Mouse (Mus musculus): ENCODE data around the gene Hspbp1. TPM values are rescaled to one million over a fixed set of nuclear protein-coding genes. Genes with fewer than 3 reads are reported as not detected.

Hspbp1 gene
- polyA plus RNA-seq, 2 experiments = 28.2 to 56.7 TPM

DNA sequence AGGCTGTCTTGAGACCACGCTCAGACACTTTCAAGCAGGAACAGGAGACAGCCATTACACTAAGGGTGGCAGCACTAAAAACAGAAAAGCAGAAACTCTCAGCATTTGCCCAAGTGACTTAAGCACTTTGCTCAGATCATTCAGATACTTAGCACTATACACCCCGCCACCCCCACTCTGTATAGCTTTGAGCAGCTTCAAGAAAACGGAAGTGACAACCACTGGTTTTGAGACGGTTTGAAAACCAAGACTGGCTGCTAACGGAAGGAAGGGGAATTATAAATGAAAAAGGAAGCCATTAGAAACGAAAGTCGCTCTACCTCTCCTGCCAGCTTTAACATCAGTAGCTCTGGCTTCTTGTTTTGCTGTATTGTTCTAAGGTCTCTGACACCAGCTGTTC, 31.1 kb downstream of the Hspbp1 start:
- no peaks in the 10 kb centered on the region for H3K27me3 ChIP-seq (ENCODE audit: control insufficient read depth, insufficient read depth, low read length)
- H3K36me3 ChIP-seq (replicated peaks; ENCODE audit: control insufficient read depth, insufficient read depth, low read depth) = peaks cover 8% of the 10 kb centered on the region
- WGBS (ENCODE audit: insufficient replicate concordance) = 26% methylated on average over 7 of the region's 7 CpGs
- peak overlapping the region; percentile 40; the same call in 1 of the 2 replicates for H3K9ac ChIP-seq (replicated peaks)
- H3K4me2 ChIP-seq (ENCODE audit: low read depth) = peak overlapping the region; percentile 99
- ATAC-seq (ENCODE audit: insufficient read depth) (no peak), DNase-seq (ENCODE audit: low read depth in 3 of 3, low spot score in 3 of 3) (no peak)
- TF ChIP-seq CTCF (IDR thresholded peaks at IDR 0.05; ENCODE audit: low read depth) (no peak), EP300 (IDR thresholded peaks at IDR 0.05; ENCODE audit: low read depth) (no peak)
- H3K9me3 ChIP-seq (ENCODE audit: control insufficient read depth, low read length) = no peaks in the 10 kb centered on the region
- peak overlapping the region; percentile 51; the same call in 1 of the 2 replicates for H3K27ac ChIP-seq
- 0 out of 4 replicates have a peak overlapping the region, but pooled peaks of 1 of the 2 experiments have one; percentile 12 for H3K4me3 ChIP-seq (ENCODE audit: insufficient read depth in 1 of 2, low read depth in 2 of 2, low read length in 2 of 2)
- peaks cover 33 to 39% of the 10 kb centered on the region in 2 experiments for H3K4me1 ChIP-seq (replicated peaks; ENCODE audit: control insufficient read depth in 2 of 2, insufficient read depth in 2 of 2, low read length in 1 of 2)

DNA sequence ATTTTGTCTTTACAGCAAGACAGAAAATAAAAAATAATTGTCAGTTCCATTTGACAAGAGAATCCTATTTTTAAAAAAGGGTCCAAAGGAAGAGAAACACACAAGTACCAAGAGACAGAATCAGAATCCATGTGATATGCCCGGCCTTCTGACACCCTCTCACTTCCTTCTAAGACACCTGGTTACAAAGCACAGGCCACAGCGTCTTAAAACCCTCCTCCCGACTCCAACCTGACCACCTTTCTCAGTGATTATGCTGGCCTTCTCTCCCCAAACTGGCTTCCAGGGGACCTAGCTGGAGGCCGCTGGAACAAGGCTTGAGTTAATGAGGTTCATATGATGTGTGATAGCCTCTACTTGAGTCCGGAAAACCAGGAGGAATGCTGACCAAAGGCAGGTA, 31.5 kb downstream of the Hspbp1 start:
- Histone ChIP-seq H3K4me2 (ENCODE audit: low read depth) (peak overlapping the region; percentile 99), H3K27ac (peak overlapping the region; percentile 1; the same call in 1 of the 2 replicates), H3K4me1 (replicated peaks; ENCODE audit: control insufficient read depth in 2 of 2, insufficient read depth in 2 of 2, low read length in 1 of 2) (peaks cover 33 to 39% of the 10 kb centered on the region in 2 experiments), H3K27me3 (ENCODE audit: control insufficient read depth, insufficient read depth, low read length) (no peaks in the 10 kb centered on the region), H3K4me3 (ENCODE audit: insufficient read depth in 1 of 2, low read depth in 2 of 2, low read length in 2 of 2) (peak overlapping the region in 1 of 2 experiments; percentile 12; a peak in 1 of 4 replicates), H3K9ac (replicated peaks) (no peak overlapping the region), H3K36me3 (replicated peaks; ENCODE audit: control insufficient read depth, insufficient read depth, low read depth) (peaks cover 8% of the 10 kb centered on the region), H3K9me3 (ENCODE audit: control insufficient read depth, low read length) (no peaks in the 10 kb centered on the region)
- TF ChIP-seq EP300 (IDR thresholded peaks at IDR 0.05; ENCODE audit: low read depth) = no peak
- TF ChIP-seq CTCF (IDR thresholded peaks at IDR 0.05; ENCODE audit: low read depth) = no peak
- 29% methylated on average over 5 of the region's 5 CpGs for WGBS (ENCODE audit: insufficient replicate concordance)
- no peak for ATAC-seq (ENCODE audit: insufficient read depth)
- no peak for DNase-seq (ENCODE audit: low read depth in 3 of 3, low spot score in 3 of 3)

DNA sequence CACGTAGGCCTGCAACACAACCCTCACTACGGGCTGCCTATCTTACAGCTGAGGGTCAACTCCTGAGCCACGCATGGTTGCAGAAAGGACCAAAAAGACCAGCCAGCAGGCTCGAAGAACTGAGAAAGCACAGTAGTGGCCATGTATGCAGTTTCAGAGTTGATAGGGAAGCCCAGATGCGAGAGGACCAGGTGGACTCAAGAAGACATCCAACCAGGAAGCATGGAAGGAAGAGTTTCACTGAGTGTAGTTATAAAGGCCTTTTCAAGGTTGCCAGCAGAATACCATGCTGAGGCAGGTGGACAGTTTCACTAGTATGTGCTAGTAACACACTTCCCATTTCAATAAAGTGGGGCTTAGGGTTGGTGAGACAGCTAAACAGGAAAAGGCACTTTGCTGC, 32.1 kb downstream of the Hspbp1 start:
- Histone ChIP-seq H3K4me1 (replicated peaks; ENCODE audit: control insufficient read depth in 2 of 2, insufficient read depth in 2 of 2, low read length in 1 of 2) (peaks cover 31 to 40% of the 10 kb centered on the region in 2 experiments), H3K4me2 (ENCODE audit: low read depth) (no peak overlapping the region), H3K27ac (no peak overlapping the region), H3K9me3 (ENCODE audit: control insufficient read depth, low read length) (no peaks in the 10 kb centered on the region), H3K4me3 (ENCODE audit: insufficient read depth in 1 of 2, low read depth in 2 of 2, low read length in 2 of 2) (no peak overlapping the region), H3K36me3 (replicated peaks; ENCODE audit: control insufficient read depth, insufficient read depth, low read depth) (peaks cover 8% of the 10 kb centered on the region), H3K27me3 (ENCODE audit: control insufficient read depth, insufficient read depth, low read length) (no peaks in the 10 kb centered on the region), H3K9ac (replicated peaks) (no peak overlapping the region)
- DNase-seq (ENCODE audit: low read depth in 3 of 3, low spot score in 3 of 3) = no peak
- ATAC-seq (ENCODE audit: insufficient read depth) = no peak
- 61% methylated on average over 5 of the region's 5 CpGs for WGBS (ENCODE audit: insufficient replicate concordance)
- TF ChIP-seq EP300 (IDR thresholded peaks at IDR 0.05; ENCODE audit: low read depth) (no peak), CTCF (IDR thresholded peaks at IDR 0.05; ENCODE audit: low read depth) (no peak)

DNA sequence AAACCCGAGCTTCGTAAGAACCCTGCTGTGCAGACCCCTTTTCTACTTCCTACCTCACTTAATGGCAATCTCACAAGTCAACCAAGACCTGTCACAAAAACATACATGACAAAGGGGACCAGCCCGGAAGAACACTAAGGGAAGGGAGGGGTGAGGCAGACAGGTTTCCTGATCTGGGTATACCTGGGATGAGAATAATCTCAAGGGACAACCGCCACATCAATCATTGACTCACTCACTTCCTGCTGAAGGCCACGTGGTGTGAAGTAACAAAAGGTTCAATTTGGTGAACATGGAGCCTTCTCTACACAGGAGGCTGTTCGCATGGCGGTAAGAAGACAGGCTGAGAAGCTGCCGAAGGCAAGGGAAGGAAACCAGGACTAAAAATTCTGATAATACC, 33.3 kb downstream of the Hspbp1 start:
- H3K4me1 ChIP-seq (replicated peaks; ENCODE audit: control insufficient read depth in 2 of 2, insufficient read depth in 2 of 2, low read length in 1 of 2) = peaks cover 21 to 34% of the 10 kb centered on the region in 2 experiments
- no peak overlapping the region for H3K4me3 ChIP-seq (ENCODE audit: insufficient read depth in 1 of 2, low read depth in 2 of 2, low read length in 2 of 2)
- H3K36me3 ChIP-seq (replicated peaks; ENCODE audit: control insufficient read depth, insufficient read depth, low read depth) = peaks cover 12% of the 10 kb centered on the region
- no peaks in the 10 kb centered on the region for H3K27me3 ChIP-seq (ENCODE audit: control insufficient read depth, insufficient read depth, low read length)
- DNase-seq (ENCODE audit: low read depth in 3 of 3, low spot score in 3 of 3) = no peak
- H3K4me2 ChIP-seq (ENCODE audit: low read depth) = no peak overlapping the region
- no peak for TF ChIP-seq CTCF (IDR thresholded peaks at IDR 0.05; ENCODE audit: low read depth)
- TF ChIP-seq EP300 (IDR thresholded peaks at IDR 0.05; ENCODE audit: low read depth) = no peak
- 52% methylated on average over 8 of the region's 8 CpGs for WGBS (ENCODE audit: insufficient replicate concordance)
- no peaks in the 10 kb centered on the region for H3K9me3 ChIP-seq (ENCODE audit: control insufficient read depth, low read length)
- no peak overlapping the region for H3K9ac ChIP-seq (replicated peaks)
- H3K27ac ChIP-seq = no peak overlapping the region
- no peak for ATAC-seq (ENCODE audit: insufficient read depth)

DNA sequence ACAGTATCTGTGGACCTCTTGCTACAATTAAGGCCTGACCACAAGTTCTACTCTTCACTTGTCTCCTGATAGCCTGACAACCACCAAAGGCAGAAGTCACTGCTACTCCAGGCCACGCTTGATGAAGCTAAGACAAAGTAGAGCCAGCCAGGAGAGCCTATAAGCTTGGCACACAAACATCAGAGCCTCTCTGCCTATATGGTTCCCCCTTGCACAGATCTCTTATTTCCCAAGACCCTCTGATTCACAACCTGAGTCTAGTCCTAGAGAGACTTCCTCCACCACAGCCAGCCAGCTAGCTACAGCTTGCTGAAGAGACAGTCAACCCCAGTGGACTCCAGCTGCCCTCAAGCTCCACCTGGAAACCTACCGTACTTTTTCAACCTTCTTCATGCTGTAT, 36.9 kb downstream of the Hspbp1 start:
- no peak for DNase-seq (ENCODE audit: low read depth in 3 of 3, low spot score in 3 of 3)
- 71% methylated on average over 2 of the region's 2 CpGs for WGBS (ENCODE audit: insufficient replicate concordance)
- Histone ChIP-seq H3K27me3 (ENCODE audit: control insufficient read depth, insufficient read depth, low read length) (no peaks in the 10 kb centered on the region), H3K4me3 (ENCODE audit: insufficient read depth in 1 of 2, low read depth in 2 of 2, low read length in 2 of 2) (no peak overlapping the region), H3K4me2 (ENCODE audit: low read depth) (no peak overlapping the region), H3K27ac (no peak overlapping the region), H3K9me3 (ENCODE audit: control insufficient read depth, low read length) (no peaks in the 10 kb centered on the region), H3K4me1 (replicated peaks; ENCODE audit: control insufficient read depth in 2 of 2, insufficient read depth in 2 of 2, low read length in 1 of 2) (peaks cover 0 to 25% of the 10 kb centered on the region in 2 experiments; a peak in 2 of 4 replicates), H3K9ac (replicated peaks) (no peak overlapping the region), H3K36me3 (replicated peaks; ENCODE audit: control insufficient read depth, insufficient read depth, low read depth) (peaks cover 37% of the 10 kb centered on the region)
- 0 out of 2 replicates have a peak, but pooled peaks have one; percentile 16 for ATAC-seq (ENCODE audit: insufficient read depth)
- TF ChIP-seq EP300 (IDR thresholded peaks at IDR 0.05; ENCODE audit: low read depth) (no peak), CTCF (IDR thresholded peaks at IDR 0.05; ENCODE audit: low read depth) (no peak)

All from liver, embryonic 14.5 days (tissue).